Mouse (Mus musculus) kidney, postnatal 36 days (tissue): ENCODE results near the gene Mex3a.

Experiments used
- DNase-seq, 2 experiments: peaks; one replicate each; pipeline ENCODE4 v3.0.0; 2021 to 2022; ENCODE audit warnings: mixed read lengths in 2 of 2

Gene Mex3a

GRCm38 (mm10) chr3:88532299-88532674 lies at the start of gene Mex3a:
Gene Mex3a (plus strand): TSS chr3:88532395.
- DNase-seq, result no peak

- no peak for DNase-seq
Observed at GRCm38 (mm10) chr3:88483141-88483540, 49.1 kb upstream of the Mex3a start.

- peak; percentile 75 to 89 for DNase-seq
Observed at GRCm38 (mm10) chr3:88483621-88484020, 48.6 kb upstream of the Mex3a start.

GRCm38 (mm10) chr3:88484597-88485316 lies 47.4 kb upstream of the Mex3a start:
- DNase-seq, result no peak

- DNase-seq, result no peak
Observed at GRCm38 (mm10) chr3:88486043-88486442, 46.2 kb upstream of the Mex3a start.

GRCm38 (mm10) chr3:88486887-88487286 lies 45.3 kb upstream of the Mex3a start:
- no peak for DNase-seq

- DNase-seq, result no peak
Observed at GRCm38 (mm10) chr3:88487396-88487795, 44.8 kb upstream of the Mex3a start.

GRCm38 (mm10) chr3:88493706-88494582 lies 38.3 kb upstream of the Mex3a start:
- no peak for DNase-seq

- peak; percentile 47 to 59 for DNase-seq
Observed at GRCm38 (mm10) chr3:88494836-88495628, 37.2 kb upstream of the Mex3a start.

GRCm38 (mm10) chr3:88495741-88496415 lies 36.3 kb upstream of the Mex3a start:
- DNase-seq, result peak in 1 of 2 experiments; percentile 49

- no peak for DNase-seq
Observed at GRCm38 (mm10) chr3:88499580-88499979, 32.6 kb upstream of the Mex3a start.

GRCm38 (mm10) chr3:88500087-88500486 lies 32.1 kb upstream of the Mex3a start:
- no peak for DNase-seq

GRCm38 (mm10) chr3:88500655-88501365 lies 31.4 kb upstream of the Mex3a start:
- peak; percentile 80 to 83 for DNase-seq

GRCm38 (mm10) chr3:88501366-88502030 lies 30.7 kb upstream of the Mex3a start:
- DNase-seq, result no peak

GRCm38 (mm10) chr3:88502031-88502571 lies 30.1 kb upstream of the Mex3a start:
- peak; percentile 51 to 64 for DNase-seq

GRCm38 (mm10) chr3:88502641-88503504 lies 29.3 kb upstream of the Mex3a start:
- DNase-seq, result peak; percentile 93

GRCm38 (mm10) chr3:88503505-88503863 lies 28.7 kb upstream of the Mex3a start:
- no peak for DNase-seq

- DNase-seq, result no peak
Observed at GRCm38 (mm10) chr3:88503881-88504746, 28.1 kb upstream of the Mex3a start.

- DNase-seq, result no peak
Observed at GRCm38 (mm10) chr3:88505081-88505480, 27.1 kb upstream of the Mex3a start.
